ENCODE assay signal across 1 mouse cellular context in genomic region chr16:33005216-33005615, GRCm38 (mm10).
TF ChIP-seq lines count a peak whose summit lies in the region.

No protein-coding gene starts in this region.

TF ChIP-seq in MEL, 35 proteins besides CTCF, POLR2A, EP300 and RAD21 (continued from another document):
- peak; percentile 32; the same call in 1 of the 2 replicates for TF ChIP-seq TCF12 (IDR thresholded peaks at IDR 0.05; ENCODE audit: low read depth, low read length)
- TF ChIP-seq NELFE (IDR thresholded peaks at IDR 0.05; ENCODE audit: low read depth, low read length), result no peak
- no peak for TF ChIP-seq MAZ (IDR thresholded peaks at IDR 0.05; ENCODE audit: low read depth, low read length)
- no peak for TF ChIP-seq MAFK (IDR thresholded peaks at IDR 0.05; ENCODE audit: borderline replicate concordance, low read depth, low read length)
- TF ChIP-seq MYC (IDR thresholded peaks at IDR 0.05; ENCODE audit: low read depth, low read length), result no peak
- no peak for TF ChIP-seq POLR2AphosphoS5 (IDR thresholded peaks at IDR 0.05; ENCODE audit: borderline replicate concordance, low read depth, low read length)
- peak; percentile 32; the same call in 1 of the 2 replicates for TF ChIP-seq GATA1 (IDR thresholded peaks at IDR 0.05; ENCODE audit: low read depth, low read length)
- no peak for TF ChIP-seq ZKSCAN1 (IDR thresholded peaks at IDR 0.05; ENCODE audit: low read depth, low read length)
- TF ChIP-seq USF2 (IDR thresholded peaks at IDR 0.05; ENCODE audit: borderline replicate concordance in 1 of 2, insufficient read depth in 1 of 2, low read depth in 1 of 2, low read length in 2 of 2), result no peak
- no peak for TF ChIP-seq MEF2A (IDR thresholded peaks at IDR 0.05; ENCODE audit: extremely low read depth, insufficient replicate concordance, low read depth, low read length, poor library complexity, severe bottlenecking)
- no peak for TF ChIP-seq POLR2AphosphoS2 (IDR thresholded peaks at IDR 0.05; ENCODE audit: low read length)
- TF ChIP-seq JUND (IDR thresholded peaks at IDR 0.05; ENCODE audit: low read depth, low read length), result no peak
- peak; percentile 85 for TF ChIP-seq RCOR1 (IDR thresholded peaks at IDR 0.05; ENCODE audit: low read depth, low read length)
TF ChIP-seq in MEL: peak in this region for 5.
